Mouse (Mus musculus): Measurements from ENCODE around the gene Gm28048. TPM values are rescaled to one million over a fixed set of nuclear protein-coding genes. Genes with fewer than 3 reads are reported as not detected.

The Gm28048 gene
- total RNA-seq, 2 experiments from 2014 or later = 1.8 to 2.1 TPM

DNA sequence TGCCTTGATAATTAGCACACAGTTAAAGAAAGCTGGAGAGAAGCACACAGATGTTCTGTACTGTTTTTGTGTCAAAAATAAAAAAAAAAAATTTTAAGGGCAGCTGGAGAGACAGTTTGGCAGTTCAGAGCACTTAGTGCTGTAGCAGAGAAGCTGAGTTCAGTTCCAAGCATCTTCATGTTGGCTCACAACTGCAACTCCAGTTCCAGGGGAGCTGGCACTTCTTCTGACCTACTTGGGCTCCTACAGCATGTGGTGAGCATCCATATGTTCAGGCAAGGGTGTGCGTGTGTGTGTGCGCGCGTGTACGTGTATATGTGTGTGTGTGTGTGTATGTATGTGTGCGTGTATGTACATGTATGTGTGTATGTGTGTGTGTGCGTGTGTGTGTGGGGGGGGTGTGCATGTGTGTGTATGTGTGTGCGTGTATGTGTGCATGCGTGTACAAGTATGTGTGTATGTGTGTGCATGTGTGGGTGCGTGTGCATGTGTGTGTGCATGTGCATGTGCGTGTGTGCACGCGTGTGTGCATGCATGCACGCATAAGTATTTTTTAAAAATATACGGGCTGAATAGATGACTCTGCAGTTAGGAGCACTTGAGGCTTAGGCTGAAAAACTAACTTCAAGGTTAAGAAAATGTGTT lies 152.8 kb downstream of the Gm28048 start:
- no peak for TF ChIP-seq CTCF (IDR thresholded peaks at IDR 0.05)
- Histone ChIP-seq H3K4me3 (no peak overlapping the region), H3K27ac (no peak overlapping the region)
- intact Hi-C loops (cut with DNase I) = no loop called here
- no peak for DNase-seq

DNA sequence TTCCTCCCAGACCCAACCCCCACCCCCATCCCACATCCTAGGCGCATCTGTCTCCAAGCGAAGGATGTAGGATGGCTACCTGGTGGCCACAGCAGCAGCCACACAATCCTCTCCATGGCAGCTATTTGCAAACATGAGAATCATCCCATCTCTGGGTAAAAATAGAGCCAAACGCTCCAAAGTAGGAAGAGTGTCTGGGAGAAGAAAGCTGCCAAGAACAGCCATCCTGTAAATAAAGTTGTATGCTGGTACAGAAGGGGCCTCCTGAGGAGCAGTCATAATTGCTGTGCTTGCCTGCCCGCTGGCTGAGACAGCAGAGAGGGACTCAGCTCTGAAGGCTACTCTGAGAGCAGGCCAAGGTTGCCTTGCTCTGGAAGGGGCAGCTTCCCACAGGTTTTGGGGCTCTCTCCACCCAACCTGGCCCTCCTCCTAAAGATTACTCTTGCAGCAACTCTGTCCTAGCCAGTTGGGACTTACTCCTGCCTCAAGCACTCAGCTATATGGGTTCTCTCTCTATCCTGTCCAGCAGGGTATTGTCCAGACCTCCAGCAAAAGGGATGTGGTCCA lies 154.3 kb downstream of the Gm28048 start:
- Histone ChIP-seq H3K4me3 (no peak overlapping the region), H3K27ac (peak overlapping the region; percentile 7)
- no peak for TF ChIP-seq CTCF (IDR thresholded peaks at IDR 0.05)
- intact Hi-C loops (cut with DNase I) = no loop called here
- DNase-seq = no peak

DNA sequence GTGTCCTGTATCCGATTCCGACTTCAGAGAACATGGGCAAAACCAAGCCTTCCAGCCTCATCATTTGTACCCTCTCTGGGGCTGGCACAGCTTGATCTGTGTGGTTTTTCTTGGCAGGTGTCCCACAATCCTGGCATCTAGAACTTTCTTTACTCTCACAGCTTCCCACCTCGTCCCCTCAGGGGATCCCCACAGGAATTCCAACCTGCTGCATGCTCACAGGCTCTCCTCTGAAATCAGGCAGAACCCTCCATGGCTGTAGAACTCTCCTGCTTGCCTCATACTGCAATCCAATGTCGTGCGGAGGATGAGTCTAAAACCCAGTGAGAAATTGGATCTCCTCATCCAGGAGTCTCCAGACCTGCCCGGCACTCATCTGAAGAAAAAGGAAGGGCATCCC lies 155.2 kb downstream of the Gm28048 start:
- DNase-seq = no peak
- intact Hi-C loops (cut with DNase I) = no loop called here
- no peak overlapping the region for H3K27ac ChIP-seq
- H3K4me3 ChIP-seq = no peak overlapping the region
- TF ChIP-seq CTCF (IDR thresholded peaks at IDR 0.05) = no peak

DNA sequence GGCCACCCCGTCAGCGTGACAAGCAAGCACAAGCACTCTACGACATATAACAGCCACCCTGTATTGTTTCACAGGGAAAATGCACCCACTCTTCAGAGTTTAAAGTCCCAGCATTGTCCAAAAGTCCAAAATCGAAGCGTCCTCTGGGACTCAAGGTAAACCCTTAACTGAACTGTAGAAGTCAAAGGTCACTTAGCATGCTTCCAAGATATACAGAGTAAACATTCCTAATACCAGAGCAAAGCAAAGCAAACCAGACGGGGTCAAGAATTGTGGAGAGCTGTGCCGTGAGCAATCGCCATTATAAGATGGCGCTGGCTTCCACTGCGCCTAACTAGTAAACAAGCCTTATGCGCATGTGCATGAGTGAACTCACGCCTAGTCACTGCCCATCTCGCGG lies 155.8 kb downstream of the Gm28048 start:
- Histone ChIP-seq H3K4me3 (no peak overlapping the region), H3K27ac (no peak overlapping the region)
- intact Hi-C loops (cut with DNase I) = no loop called here
- no peak for DNase-seq
- TF ChIP-seq CTCF (IDR thresholded peaks at IDR 0.05) = no peak

DNA sequence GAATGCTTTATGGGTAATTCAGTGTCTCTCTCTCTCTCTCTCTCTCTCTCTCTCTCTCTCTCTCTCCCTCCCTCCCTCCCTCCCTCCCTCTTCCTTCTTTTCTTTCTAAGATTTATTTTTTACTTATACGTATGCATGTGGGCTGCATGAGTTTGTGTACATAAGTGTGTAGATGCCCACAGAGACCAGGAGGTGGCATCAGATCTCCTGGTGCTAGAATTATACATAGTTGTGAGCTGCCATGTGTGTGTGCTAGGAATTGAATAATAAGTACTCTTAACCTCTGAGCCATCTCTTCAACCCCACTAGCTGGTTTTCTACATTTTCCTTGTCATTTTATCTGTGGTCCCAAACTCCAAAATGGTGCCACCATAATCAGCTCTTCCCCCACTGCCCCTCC lies 156.3 kb downstream of the Gm28048 start:
- Histone ChIP-seq H3K27ac (no peak overlapping the region), H3K4me3 (no peak overlapping the region)
- TF ChIP-seq CTCF (IDR thresholded peaks at IDR 0.05) = no peak
- intact Hi-C loops (cut with DNase I) = no loop called here
- DNase-seq = no peak

DNA sequence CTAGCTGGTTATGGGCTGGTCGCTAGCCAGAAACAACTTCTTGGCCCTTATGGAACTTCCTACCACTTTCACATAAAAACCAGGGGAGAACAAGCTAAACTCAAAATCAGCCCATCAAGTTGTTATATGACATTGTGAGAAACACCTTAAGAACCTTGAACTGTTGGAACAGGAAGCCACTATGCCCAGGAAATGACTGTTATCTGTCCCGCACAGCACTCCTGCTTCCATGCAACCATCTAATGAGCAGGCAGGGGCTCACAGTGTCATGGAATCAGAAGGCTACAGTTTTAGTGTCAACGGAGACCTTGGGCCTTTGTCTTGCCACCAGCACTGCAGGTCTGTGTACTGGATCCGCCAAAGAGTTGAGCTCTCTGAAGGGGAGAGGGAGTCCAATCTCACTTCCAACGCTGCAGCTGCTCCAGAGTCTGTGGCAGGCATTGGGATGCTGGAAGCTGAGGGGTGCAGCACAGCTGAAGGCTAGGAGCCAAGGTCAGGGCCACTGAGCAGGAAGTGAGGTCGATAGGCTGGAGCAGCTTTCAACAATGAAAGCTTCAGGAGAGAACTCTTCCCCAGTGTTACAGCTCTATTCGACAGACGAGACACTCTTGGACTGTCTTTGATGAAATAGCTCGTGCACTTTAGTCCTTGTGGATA lies 157.7 kb downstream of the Gm28048 start:
- no peak for TF ChIP-seq CTCF (IDR thresholded peaks at IDR 0.05)
- no peak for DNase-seq
- no peak overlapping the region for H3K27ac ChIP-seq
- H3K4me3 ChIP-seq = no peak overlapping the region
- intact Hi-C loops (cut with DNase I) = no loop called here

DNA sequence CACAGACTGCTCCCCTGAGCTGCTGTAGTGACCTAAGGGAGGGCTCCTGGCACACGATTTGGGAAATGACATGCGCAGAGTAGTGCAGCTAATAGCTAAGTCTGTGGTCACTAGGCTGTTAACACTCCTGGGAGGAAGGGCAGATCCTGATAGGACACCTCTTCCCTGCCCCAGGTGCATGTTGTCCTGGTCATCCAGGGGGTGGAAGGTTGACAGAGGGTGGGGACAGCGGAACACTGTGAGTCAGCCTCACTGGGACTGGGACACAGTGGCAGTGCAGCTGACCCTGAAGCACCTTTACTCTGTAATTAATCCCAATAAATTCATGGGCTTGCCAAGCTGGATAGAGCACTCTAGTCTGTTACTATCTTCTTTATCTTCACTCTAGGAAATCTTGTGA lies 160.6 kb downstream of the Gm28048 start:
- intact Hi-C loops (cut with DNase I) = no loop called here
- Histone ChIP-seq H3K27ac (no peak overlapping the region), H3K4me3 (no peak overlapping the region)
- no peak for DNase-seq
- no peak for TF ChIP-seq CTCF (IDR thresholded peaks at IDR 0.05)

DNA sequence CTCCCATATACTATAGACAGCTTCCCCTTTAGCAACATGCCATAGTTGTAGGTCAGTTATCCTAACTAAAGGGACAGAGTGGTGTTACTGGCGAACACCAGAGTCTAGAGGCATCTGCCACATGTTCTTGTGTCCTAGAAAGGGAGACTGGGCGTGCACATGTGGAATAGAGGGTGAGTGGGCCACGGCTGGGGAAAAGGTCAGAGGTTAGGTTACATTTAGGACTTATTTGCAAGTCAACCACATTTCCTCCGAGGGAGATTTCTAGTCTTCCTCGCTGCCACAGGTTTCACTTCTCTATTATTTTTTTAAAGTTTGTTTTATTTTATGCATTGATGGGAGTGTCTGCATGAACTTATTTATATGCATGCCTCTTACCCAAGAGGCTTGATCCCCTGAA lies 163.5 kb downstream of the Gm28048 start:
- intact Hi-C loops (cut with DNase I) = no loop called here
- Histone ChIP-seq H3K4me3 (no peak overlapping the region), H3K27ac (no peak overlapping the region)
- DNase-seq = no peak
- no peak for TF ChIP-seq CTCF (IDR thresholded peaks at IDR 0.05)

DNA sequence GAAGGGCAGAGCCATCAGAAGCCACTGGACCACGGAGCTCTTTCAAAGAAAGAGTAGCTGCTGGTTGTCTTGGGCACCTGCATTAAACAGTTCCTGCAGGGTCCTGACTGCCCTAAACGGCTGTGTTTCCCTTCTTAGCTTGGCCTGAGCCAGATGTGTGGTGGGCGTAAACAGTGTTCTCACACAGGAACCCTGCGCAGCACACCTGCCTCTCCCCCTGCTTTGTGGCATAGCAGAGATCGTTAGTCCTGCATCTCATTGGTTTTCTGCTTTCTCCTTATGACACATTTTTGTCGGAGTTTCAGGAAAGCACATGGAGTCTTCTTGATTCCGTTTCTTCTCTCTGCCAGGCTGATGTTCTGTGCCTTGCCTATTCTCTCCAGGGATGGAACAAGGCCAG lies 166.0 kb downstream of the Gm28048 start:
- no peak for TF ChIP-seq CTCF (IDR thresholded peaks at IDR 0.05)
- no peak overlapping the region for H3K4me3 ChIP-seq
- no peak for DNase-seq
- intact Hi-C loops (cut with DNase I) = no loop called here
- H3K27ac ChIP-seq = no peak overlapping the region

DNA sequence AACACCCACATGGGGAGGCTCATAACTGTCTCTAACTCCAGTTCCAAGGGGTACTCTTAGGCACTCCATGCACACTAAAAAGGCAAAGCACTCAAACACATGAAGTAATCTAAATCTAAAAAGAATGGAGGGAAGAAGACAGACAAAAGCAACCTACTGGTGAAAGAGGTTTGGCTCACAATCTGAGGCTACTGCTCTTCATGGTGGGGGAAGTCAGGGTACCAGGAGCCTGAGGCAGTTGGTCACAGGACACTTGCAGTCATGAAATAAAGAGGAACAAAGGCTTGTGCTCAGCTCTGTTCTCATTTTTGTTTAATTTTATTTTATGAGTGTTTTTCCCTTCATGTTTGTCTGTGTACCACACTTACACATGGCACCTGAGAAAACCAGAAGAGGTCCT lies 166.7 kb downstream of the Gm28048 start:
- DNase-seq = no peak
- no peak overlapping the region for H3K27ac ChIP-seq
- no peak for TF ChIP-seq CTCF (IDR thresholded peaks at IDR 0.05)
- no peak overlapping the region for H3K4me3 ChIP-seq
- intact Hi-C loops (cut with DNase I) = no loop called here

DNA sequence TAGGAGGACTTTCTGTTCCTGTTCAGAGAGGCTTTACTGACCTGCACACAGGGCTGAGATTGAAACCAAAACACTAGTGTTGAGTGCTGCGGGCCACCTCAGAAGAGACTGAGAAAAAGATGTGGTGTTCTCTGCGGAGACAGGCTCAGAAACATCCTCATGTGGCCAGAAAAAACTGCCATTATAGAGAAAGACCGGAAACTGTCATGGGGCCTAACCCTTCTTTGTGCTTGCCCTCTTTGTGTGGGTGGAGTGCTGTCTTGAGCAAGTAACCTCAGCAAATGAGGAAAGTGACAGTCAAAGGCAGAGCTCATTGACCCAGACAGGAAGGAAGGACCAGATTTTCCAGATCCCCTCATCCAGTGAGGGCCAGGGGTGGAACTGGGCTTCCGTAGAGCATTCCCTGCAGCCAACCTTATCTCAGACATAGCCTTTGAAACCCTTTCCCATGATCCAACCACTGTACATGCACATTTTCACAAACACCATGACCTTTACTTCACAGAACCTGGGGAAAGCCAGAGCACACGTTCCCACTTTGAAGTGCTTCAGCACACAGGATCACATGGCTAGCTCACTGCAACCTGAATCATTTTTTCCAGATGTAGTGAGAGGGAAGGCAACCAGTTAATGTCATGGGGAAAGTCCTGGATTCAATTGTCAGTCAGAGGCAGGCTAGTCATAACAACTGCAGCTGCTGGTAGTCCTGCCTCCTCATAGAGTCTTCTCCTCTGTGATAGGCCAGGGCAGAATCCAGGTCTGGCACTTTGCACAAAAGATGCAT lies 167.8 kb downstream of the Gm28048 start:
- DNase-seq = no peak
- Histone ChIP-seq H3K27ac (no peak overlapping the region), H3K4me3 (no peak overlapping the region)
- intact Hi-C loops (cut with DNase I) = no loop called here
- no peak for TF ChIP-seq CTCF (IDR thresholded peaks at IDR 0.05)

DNA sequence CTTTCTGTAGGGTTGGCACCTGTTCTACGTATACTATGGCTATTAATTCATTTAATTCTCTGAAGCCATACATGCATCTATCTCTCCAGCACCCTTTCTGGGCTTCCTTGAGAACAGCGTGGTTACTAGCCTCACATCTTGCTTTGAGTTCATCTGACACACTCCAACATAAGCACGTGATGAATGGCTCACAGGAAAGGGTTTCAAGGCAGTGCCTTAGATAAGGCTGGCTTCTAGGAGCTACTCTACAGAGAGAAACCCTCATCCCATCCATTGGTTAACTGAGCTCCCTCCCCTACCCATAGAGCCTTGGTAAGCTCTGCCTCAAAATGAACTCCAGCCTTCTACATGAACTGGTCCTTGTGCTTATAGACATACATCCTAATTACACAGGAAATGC lies 168.5 kb downstream of the Gm28048 start:
- no peak for TF ChIP-seq CTCF (IDR thresholded peaks at IDR 0.05)
- H3K27ac ChIP-seq = no peak overlapping the region
- intact Hi-C loops (cut with DNase I) = no loop called here
- no peak overlapping the region for H3K4me3 ChIP-seq
- no peak for DNase-seq

DNA sequence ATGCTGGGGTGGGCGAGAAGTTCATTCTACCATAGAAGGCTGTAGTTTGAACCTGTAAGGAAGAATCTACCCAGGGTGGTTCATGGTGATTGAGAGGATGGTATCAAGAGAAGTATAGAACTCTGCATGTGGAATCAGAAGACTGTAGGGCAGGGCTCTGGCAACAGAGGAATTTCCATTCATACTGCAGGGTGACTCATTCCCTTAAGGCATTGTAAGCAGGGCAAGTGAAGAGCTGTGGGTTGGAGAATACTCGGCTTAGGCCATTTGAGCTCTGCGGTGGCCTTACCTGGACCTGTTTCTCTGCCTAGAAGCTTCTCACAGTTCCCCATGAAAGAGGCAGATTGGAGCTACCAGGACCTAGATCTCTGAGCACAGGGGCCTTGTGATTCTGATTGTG lies 170.5 kb downstream of the Gm28048 start:
- TF ChIP-seq CTCF (IDR thresholded peaks at IDR 0.05) = no peak
- H3K27ac ChIP-seq = no peak overlapping the region
- H3K4me3 ChIP-seq = no peak overlapping the region
- intact Hi-C loops (cut with DNase I) = no loop called here
- no peak for DNase-seq
